Mouse (Mus musculus): Measurements from ENCODE around the gene Gtf2h1.
"Not testable (repeated sequence)": the region's sequence is repeated elsewhere in the genome, so short reads cannot be mapped to it uniquely, and the experiment has no call there.

Gene Gtf2h1

DNA sequence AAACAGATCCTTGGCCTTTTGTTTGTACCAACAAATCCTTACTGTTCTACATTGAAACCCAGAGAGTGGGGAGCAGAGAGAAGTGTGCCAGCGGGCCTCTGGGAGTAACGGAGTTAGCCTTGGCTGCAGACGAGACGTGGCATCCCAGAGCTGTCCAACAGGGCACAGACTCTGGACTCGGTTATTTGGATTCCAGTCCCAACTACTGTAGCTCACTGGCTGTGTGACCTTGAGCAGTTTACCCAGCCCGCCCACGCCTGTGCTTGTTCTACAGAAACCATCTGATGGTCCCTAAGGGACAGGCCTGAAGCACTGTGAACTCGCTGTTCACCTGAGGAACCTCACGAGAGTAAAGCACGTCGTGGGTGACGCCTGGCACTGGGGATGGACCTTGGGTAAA is 34.0 kb downstream of the Gtf2h1 start:
- no peak for ATAC-seq (ENCODE audit: insufficient number of reproducible peaks, low FRiP score, low TSS enrichment)

GRCm38 (mm10) chr7:46830799-46831590 is 35.1 kb downstream of the Gtf2h1 start:
- no peak for ATAC-seq (ENCODE audit: insufficient number of reproducible peaks, low FRiP score, low TSS enrichment)

DNA sequence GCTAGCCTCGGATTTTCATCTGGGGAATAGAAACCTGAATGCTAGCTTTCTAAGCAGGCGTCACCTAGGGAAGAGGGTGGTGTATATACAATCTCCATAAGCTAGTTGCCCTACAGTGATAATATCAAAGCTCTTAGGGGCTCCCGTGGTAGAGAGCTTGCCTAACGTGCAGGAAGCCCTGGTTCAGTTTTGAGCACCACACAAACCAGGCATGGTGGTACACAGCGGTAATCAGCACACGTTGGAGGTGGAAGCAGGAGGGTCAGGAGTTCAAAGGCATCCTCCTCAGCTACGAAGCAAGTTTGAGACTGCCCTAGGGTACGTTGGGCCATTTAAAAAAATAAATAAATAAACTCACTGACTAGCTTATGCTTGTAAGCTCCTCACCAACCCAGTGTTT is 35.8 kb downstream of the Gtf2h1 start:
- ATAC-seq (ENCODE audit: insufficient number of reproducible peaks, low FRiP score, low TSS enrichment): no peak

GRCm38 (mm10) chr7:46832112-46832810 is 36.4 kb downstream of the Gtf2h1 start:
- not testable (repeated sequence) for ATAC-seq (ENCODE audit: insufficient number of reproducible peaks, low FRiP score, low TSS enrichment)

DNA sequence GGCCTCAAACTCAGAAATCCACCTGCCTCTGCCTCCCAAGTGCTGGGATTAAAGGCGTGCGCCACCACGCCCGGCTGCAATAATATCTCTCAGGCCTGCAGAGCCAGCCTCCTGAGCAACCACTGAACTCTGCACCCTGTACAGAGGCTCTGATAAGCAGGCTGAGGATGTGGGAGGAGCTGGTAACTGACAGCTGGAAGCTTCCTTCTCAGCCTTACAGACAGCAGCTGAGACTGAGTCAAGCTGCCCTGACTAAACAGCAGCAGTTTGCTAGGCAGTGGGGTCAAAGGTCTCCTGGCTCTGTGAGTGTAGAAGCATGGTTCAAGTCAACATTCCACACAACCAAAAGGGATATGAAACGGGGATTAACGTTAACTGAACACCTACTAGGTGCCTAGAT is 37.4 kb downstream of the Gtf2h1 start:
- no peak for ATAC-seq (ENCODE audit: insufficient number of reproducible peaks, low FRiP score, low TSS enrichment)

DNA sequence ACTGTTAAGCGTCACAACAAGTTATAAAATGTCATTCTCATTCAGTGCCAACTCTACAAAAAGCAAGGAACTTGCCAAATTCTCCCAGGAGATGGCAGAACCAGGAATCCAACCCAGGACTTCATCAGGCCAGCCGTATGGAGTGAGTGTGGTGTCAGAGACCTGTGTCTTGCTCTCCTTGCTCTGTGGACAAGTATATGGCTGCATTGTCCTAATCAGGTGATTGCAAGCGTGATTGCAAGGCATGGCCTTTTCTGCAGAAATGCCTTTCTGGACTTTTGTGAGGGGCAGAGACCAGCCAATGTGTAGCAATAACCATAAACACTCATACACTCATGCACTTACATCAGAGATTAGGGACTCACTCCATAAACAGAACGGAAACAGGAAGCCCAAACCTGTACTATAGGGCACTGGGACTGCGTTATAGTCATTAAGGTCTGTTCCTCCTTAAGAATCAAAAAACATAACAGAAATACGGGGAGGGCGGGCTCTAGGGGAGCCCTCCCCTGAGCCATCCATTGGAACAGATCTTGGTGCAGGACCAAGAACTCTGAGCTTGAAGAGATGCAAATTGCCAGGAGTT is 37.9 kb downstream of the Gtf2h1 start:
- ATAC-seq (ENCODE audit: insufficient number of reproducible peaks, low FRiP score, low TSS enrichment): no peak

DNA sequence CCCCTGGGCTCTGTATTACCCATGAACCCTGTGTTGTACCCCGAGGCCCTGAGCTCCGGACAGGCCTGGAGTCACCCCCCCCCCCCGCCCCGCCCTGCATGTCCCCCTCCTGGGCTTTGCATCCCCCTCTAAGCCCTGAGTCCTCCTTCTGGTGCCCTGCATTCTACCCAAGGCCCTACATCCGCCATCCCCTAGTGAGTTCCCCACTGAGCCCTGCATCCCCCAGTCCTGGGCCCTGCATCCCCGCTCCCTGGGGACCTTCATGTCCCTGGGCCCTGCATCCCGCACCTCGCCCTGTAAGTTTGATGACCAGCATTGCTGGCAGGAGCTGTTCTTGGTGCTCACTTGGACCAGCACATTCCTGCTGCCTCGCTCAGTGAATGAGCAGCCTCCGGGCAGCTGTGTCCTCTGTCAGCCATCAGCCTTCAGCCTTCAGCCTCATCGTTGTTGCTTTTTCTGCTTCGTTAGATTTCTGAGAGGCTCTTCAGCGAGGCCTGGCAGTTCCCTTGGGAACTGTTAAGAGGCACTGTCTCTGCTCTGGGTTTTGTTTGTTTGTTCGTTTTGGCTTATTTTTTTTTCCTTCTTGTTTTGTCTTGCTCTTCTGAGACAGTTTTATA is 39.2 kb downstream of the Gtf2h1 start:
- no peak for ATAC-seq (ENCODE audit: insufficient number of reproducible peaks, low FRiP score, low TSS enrichment)

GRCm38 (mm10) chr7:46836357-46836756 is 40.5 kb downstream of the Gtf2h1 start:
- ATAC-seq (ENCODE audit: insufficient number of reproducible peaks, low FRiP score, low TSS enrichment): no peak

DNA sequence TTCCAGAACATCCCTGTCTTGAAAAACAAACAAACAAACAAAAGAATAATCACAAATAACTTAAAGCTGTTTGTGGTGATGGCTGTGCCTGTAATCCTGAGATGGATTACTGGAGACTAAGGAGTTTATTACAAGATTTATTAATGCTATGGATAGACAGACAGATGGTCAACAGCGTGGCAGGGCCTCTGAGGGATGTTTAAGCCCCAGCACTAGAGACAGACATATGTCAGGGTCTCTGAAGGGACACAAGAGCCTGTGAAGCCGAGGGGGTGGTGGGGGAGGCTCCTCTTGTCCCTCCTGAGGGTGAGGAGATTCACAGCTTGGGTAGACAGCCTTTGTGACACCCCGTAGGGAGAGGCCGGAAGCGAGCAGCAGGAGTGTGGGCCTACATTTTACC is 41.2 kb downstream of the Gtf2h1 start:
- ATAC-seq (ENCODE audit: insufficient number of reproducible peaks, low FRiP score, low TSS enrichment): no peak

DNA sequence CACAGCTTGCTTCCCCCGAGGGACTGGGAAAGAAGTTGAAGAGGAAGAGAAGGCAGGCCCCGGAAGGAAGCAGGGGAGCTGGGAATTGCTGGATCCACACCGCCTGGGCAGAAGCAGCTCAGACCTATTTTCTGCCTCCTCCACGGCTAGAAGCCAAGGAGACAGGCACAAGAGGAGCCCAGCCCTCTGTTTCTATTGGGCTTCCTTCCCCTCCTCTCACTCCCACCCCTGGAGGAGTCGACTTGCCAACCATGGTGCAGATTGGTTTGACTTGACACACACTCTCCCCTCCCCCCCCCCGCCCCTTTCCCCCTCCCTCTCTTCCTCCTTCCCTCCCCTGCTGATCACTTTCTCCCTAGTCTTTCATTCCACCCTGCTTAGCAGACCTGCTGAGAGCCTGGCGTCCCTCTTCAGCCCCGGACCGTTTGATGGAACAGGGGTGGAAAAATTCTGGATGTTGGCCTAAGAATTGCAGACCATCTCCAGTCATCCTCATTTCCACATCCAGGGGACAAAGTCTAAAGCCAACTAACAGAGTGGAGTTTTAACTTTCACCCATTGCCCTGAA is 42.3 kb downstream of the Gtf2h1 start:
- 0 out of 2 replicates have a peak, but pooled peaks have one; percentile 33 for ATAC-seq (ENCODE audit: insufficient number of reproducible peaks, low FRiP score, low TSS enrichment)

GRCm38 (mm10) chr7:46838891-46839302 is 43.0 kb downstream of the Gtf2h1 start:
- ATAC-seq (ENCODE audit: insufficient number of reproducible peaks, low FRiP score, low TSS enrichment): peak; percentile 76; the same call in 1 of the 2 replicates

DNA sequence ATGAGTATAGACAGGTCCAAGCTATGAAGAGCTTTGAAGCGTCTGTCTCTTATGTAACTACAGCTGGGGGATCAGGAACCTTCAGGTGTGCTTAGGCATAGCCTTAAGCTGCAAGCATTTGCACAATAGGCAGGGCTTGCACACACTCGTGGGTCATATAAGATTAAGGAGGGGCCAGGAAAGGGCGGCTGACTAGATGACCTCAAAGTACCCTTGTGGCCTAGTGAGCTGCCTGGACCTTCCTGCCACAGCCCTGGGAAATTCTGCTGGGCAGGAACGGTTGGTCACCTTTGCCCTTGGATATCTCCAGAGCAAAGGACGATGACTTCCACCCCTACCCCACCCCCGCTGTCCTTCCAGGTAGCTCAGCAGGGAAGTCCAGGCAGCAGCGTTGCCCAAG is 43.5 kb downstream of the Gtf2h1 start:
- ATAC-seq (ENCODE audit: insufficient number of reproducible peaks, low FRiP score, low TSS enrichment): peak; percentile 47; the same call in 1 of the 2 replicates

DNA sequence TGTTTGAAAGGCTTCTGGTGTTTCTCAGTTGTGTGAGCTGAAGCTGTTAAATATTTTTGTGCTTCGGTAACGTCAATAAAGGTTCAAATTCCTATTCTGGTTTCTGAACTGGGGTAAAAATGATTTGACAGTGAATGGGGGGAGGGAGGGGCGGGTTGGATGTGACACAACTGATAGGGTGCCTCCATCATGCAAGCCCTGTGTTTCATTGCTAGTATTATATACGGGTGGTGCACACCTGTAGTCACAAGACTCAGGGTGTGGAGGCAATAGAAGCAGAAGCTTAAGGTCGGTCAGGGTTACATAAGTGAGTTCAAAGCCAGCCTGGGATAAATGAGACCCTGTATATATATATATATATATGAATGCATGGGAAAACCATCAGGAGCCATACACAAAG is 44.0 kb downstream of the Gtf2h1 start:
- no peak for ATAC-seq (ENCODE audit: insufficient number of reproducible peaks, low FRiP score, low TSS enrichment)

- ATAC-seq (ENCODE audit: insufficient number of reproducible peaks, low FRiP score, low TSS enrichment): no peak
Measured at GRCm38 (mm10) chr7:46840326-46840725, 44.4 kb downstream of the Gtf2h1 start.

DNA sequence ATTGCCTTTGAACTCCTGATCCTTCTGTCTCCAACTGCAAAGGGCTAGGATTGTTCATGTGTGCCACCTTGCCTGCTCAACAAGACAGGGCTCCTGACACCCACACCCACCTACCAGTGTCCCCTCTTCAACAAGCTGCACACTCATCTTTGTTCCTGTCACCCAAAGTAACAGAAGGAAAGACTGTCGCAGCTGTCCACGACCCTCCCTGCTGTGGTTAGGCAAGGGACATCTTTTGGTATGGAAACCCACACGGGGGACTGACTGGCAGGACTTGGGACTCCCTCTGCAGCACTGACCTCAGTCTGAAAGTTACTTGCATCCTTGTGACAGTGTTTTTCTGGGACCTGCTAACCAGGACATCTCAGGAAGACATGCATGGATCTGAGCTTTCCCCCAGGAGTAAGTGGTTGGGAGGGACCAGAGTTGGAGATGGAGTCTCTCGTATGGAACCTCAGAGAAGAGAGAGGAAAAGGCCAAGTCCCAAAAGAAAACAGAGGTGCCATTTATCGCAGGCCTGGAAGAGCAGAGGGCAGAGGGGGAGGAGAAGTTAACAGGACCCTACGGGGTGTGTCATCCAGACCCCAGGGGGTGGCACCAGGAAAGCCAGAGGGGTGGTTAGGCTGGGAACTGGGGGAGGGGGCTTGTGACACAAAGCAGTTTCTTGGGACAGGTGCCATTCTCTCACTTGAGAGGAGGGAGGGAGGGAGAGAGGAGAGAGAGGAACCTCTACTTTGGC is 45.1 kb downstream of the Gtf2h1 start, which contains the start of gene Ldha:
Ldha (plus strand) TSS at position 689 of the 739 bp plus-strand sequence.
- ATAC-seq (ENCODE audit: insufficient number of reproducible peaks, low FRiP score, low TSS enrichment): no peak

GRCm38 (mm10) chr7:46842278-46842677 is 46.4 kb downstream of the Gtf2h1 start:
- no peak for ATAC-seq (ENCODE audit: insufficient number of reproducible peaks, low FRiP score, low TSS enrichment)

- no peak for ATAC-seq (ENCODE audit: insufficient number of reproducible peaks, low FRiP score, low TSS enrichment)
Measured at GRCm38 (mm10) chr7:46843576-46843975, 47.7 kb downstream of the Gtf2h1 start.

DNA sequence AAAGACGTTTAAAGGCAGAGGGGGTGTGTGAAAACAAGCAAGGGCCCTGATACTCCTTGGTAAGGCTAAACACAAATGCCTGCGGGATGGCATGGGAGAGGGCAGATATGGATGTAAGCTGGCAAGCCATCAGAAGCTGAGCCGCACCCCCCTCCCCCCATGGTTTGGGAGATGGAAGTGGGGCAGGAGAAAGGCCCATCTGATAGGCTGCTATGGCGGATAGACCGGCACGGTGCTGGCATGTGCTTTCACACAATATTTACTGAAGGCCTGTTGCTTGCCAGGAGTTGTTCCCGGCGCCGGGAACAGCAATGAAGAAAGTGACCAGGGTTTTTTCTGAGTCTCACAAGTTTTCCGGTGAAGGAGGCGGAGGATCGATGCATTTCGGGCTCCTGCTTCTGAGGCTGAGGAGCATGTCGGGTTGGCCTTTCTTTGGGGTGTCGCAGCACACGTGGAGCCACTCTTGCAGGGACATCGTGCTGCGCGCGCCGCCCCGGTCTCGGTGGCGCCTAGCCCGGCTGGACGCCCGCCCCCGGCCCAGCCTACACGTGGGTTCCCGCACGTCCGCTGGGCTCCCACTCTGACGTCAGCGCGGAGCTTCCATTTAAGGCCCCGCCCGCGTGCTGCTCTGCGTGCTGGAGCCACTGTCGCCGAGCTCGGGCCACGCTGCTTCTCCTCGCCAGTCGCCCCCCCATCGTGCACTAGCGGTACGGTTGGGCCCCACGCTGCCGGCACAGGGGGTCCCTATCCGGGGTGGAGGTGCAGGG is 49.5 kb downstream of the Gtf2h1 start:
- peak; percentile 53; the same call in 1 of the 2 replicates for ATAC-seq (ENCODE audit: insufficient number of reproducible peaks, low FRiP score, low TSS enrichment)

DNA sequence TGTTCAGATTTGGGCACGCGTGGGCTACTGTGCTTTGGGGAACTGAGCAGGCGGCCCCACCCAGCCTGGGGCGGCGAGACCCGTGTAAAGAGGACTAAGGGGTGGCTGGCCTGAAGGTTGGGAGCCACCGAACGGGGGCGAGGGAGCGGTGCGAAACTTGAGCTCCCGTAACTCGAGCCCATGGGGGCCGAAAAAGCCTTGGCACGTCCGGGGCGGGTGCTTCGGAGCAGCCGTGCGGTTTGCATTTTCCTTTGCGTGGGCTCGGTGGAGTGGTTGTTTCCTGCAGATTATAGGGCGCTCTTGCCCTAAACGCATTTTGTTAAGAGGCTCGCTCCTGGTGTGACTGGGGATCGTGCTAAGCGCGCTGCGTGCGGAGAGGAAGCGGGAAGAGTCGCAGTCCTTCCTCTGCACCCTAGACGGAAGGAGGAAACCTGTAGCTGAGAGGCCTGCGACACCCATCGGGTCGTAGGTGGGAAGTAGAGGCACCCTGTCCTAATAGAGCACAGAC is 50.1 kb downstream of the Gtf2h1 start:
- peak; percentile 45; the same call in 1 of the 2 replicates for ATAC-seq (ENCODE audit: insufficient number of reproducible peaks, low FRiP score, low TSS enrichment)
